Mouse (Mus musculus): ENCODE results near the gene Tyk2. TPM values are rescaled to one million over a fixed set of nuclear protein-coding genes. Genes with fewer than 3 reads are reported as not detected.

Gene Tyk2
- polyA plus RNA-seq, 1 experiment from 2014 or later: 12.8 TPM

DNA sequence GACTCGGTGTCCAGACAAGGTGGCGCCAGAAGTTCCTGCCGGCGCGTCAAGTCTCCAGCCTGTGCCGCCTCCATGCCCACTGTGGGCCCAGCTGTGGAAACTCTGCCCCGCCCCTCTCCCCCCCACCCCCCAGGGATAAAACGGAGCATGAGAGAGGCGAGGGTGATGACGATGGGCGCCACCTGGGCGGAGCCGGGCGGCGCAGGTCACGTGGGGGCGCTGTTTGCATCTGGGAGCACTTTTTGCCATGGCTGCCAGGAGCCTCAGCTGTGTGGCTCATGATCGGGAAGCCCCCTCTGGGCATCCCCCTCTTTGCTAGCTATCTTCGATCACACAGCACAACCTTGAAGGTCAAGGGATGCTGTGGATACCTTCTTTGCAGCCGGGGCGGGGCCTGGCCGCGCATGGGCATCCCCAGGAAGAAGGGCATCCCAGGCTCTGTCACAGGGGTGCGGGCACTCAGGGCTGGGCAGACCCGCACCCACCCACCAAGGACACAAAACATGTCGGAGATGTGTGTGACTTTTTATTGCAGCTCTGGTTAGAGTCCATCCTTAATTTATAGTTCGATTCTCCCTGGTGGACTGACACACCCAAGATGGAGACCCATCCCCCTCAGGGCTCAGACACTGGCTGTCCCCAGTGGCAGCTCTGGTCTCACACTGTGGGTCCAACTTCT lies 63.9 kb downstream of the Tyk2 start, which contains the start of gene Zglp1:
Zglp1 (minus strand) TSS at position 88 of the 679 bp plus-strand sequence.
- Histone ChIP-seq H3K4me3 (replicated peaks) (no peak within 1 kb of the TSS), H3K27me3 (no peaks in the 10 kb centered on the region), H3K9ac (no peak within 1 kb of the TSS), H3K4me1 (peaks cover 4% of the 10 kb centered on the region), H3K4me2 (no peak within 1 kb of the TSS), H3K9me3 (no peaks in the 10 kb centered on the region), H3K27ac (no peak within 1 kb of the TSS), H3K36me3 (replicated peaks) (peaks cover 50% of the 10 kb centered on the region)
- no peak for ATAC-seq (ENCODE audit: low FRiP score)
- 87% methylated on average over 26 of the region's 27 CpGs for WGBS

DNA sequence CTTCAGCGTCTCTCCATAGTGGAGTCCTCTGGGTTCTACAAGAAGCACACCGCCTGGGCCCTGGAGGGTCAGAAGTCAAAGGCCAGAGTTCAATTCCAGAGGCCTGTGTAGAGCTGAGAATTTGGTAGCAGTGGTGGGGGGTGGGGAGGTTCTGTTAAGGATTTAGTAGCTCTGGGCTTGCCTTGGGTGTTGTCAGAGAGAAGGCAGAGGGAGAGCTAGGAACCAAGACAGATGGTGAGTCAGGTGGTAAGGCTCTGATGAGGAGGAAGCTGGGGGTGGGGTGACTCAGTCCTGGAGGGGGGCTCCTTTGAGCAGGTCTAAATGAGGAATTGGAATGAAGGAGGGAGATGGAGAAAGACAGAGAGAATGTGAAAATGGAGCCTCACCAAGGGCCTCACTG lies 68.1 kb downstream of the Tyk2 start:
- no peaks in the 10 kb centered on the region for H3K9me3 ChIP-seq
- ATAC-seq (ENCODE audit: low FRiP score): no peak
- H3K4me2 ChIP-seq: no peak overlapping the region
- H3K9ac ChIP-seq: no peak overlapping the region
- H3K4me1 ChIP-seq: no peaks in the 10 kb centered on the region
- H3K27ac ChIP-seq: no peak overlapping the region
- 81% methylated on average over 2 of the region's 2 CpGs for WGBS
- no peaks in the 10 kb centered on the region for H3K27me3 ChIP-seq
- H3K36me3 ChIP-seq (replicated peaks): peaks cover 44% of the 10 kb centered on the region
- H3K4me3 ChIP-seq (replicated peaks): no peak overlapping the region

Small RNA genes within 50 kb of the gene (microRNA-seq; reads per million reads assigned to microRNA genes)
- 0.97 reads per million for gene Mir7082

Other genes starting within 250 kb of the Tyk2 start
- gene Ppan, start 243.1 kb downstream of the Tyk2 start, polyA plus RNA-seq (2016; fragmentation: Nextera tagmentation; extraction: Ambion mirVana): 63.2 and 66.9 TPM in 2 replicates
- gene Eif3g, start 232.6 kb downstream of the Tyk2 start, polyA plus RNA-seq (2016; fragmentation: Nextera tagmentation; extraction: Ambion mirVana): 313 and 319 TPM in 2 replicates
- 134 and 153 TPM in 2 replicates for gene Dnmt1, start 171.4 kb downstream of the Tyk2 start, polyA plus RNA-seq (2016; fragmentation: Nextera tagmentation; extraction: Ambion mirVana)
- 13.1 and 16.5 TPM in 2 replicates for gene S1pr2, start 154.5 kb downstream of the Tyk2 start, polyA plus RNA-seq (2016; fragmentation: Nextera tagmentation; extraction: Ambion mirVana)
- 110 and 111 TPM in 2 replicates for gene Mrpl4, start 128.5 kb downstream of the Tyk2 start, polyA plus RNA-seq (2016; fragmentation: Nextera tagmentation; extraction: Ambion mirVana)
- 3.7 and 3.8 TPM in 2 replicates for gene Icam1, start 115.3 kb downstream of the Tyk2 start, polyA plus RNA-seq (2016; fragmentation: Nextera tagmentation; extraction: Ambion mirVana)
- gene Icam4, start 101.9 kb downstream of the Tyk2 start, polyA plus RNA-seq (2016; fragmentation: Nextera tagmentation; extraction: Ambion mirVana): 1.5 and 1.9 TPM in 2 replicates
- gene Icam5, start 99.2 kb downstream of the Tyk2 start, polyA plus RNA-seq (2016; fragmentation: Nextera tagmentation; extraction: Ambion mirVana): 0.13 TPM in 2 replicates
- 0.79 and 2.7 TPM in 2 replicates for gene Zglp1, start 64.2 kb downstream of the Tyk2 start, polyA plus RNA-seq (2016; fragmentation: Nextera tagmentation; extraction: Ambion mirVana)
- 0.51 and 2.2 TPM in 2 replicates for gene Gm49373, start 58.1 kb downstream of the Tyk2 start, polyA plus RNA-seq (2016; fragmentation: Nextera tagmentation; extraction: Ambion mirVana)
- 37.6 and 42.6 TPM in 2 replicates for gene Fdx1l, start 57.6 kb downstream of the Tyk2 start, polyA plus RNA-seq (2016; fragmentation: Nextera tagmentation; extraction: Ambion mirVana)
- gene Gm38431, start 39.2 kb downstream of the Tyk2 start, polyA plus RNA-seq (2016; fragmentation: Nextera tagmentation; extraction: Ambion mirVana): 2.0 and 2.8 TPM in 2 replicates
- 74.2 and 82.7 TPM in 2 replicates for gene Raver1, start 39.2 kb downstream of the Tyk2 start, polyA plus RNA-seq (2016; fragmentation: Nextera tagmentation; extraction: Ambion mirVana)
- gene Cdc37, start 18.7 kb upstream of the Tyk2 start, polyA plus RNA-seq (2016; fragmentation: Nextera tagmentation; extraction: Ambion mirVana): 260 and 272 TPM in 2 replicates
- gene Pde4a, start 34.5 kb upstream of the Tyk2 start, polyA plus RNA-seq (2016; fragmentation: Nextera tagmentation; extraction: Ambion mirVana): 12.8 and 14.5 TPM in 2 replicates
- 47.5 and 49.6 TPM in 2 replicates for gene Keap1, start 108.1 kb upstream of the Tyk2 start, polyA plus RNA-seq (2016; fragmentation: Nextera tagmentation; extraction: Ambion mirVana)
- gene S1pr5, start 117.2 kb upstream of the Tyk2 start, polyA plus RNA-seq (2016; fragmentation: Nextera tagmentation; extraction: Ambion mirVana): 0.33 and 0.38 TPM in 2 replicates
- 47.4 and 50.7 TPM in 2 replicates for gene Atg4d, start 134.1 kb upstream of the Tyk2 start, polyA plus RNA-seq (2016; fragmentation: Nextera tagmentation; extraction: Ambion mirVana)
- 19.5 and 20.8 TPM in 2 replicates for gene Kri1, start 156.7 kb upstream of the Tyk2 start, polyA plus RNA-seq (2016; fragmentation: Nextera tagmentation; extraction: Ambion mirVana)
- gene Cdkn2d, start 160.2 kb upstream of the Tyk2 start, polyA plus RNA-seq (2016; fragmentation: Nextera tagmentation; extraction: Ambion mirVana): 70.6 and 74.5 TPM in 2 replicates
- 3.3 TPM in 2 replicates for gene Ap1m2, start 181.1 kb upstream of the Tyk2 start, polyA plus RNA-seq (2016; fragmentation: Nextera tagmentation; extraction: Ambion mirVana)
- 76.9 and 80.1 TPM in 2 replicates for gene Slc44a2, start 189.5 kb upstream of the Tyk2 start, polyA plus RNA-seq (2016; fragmentation: Nextera tagmentation; extraction: Ambion mirVana)
- 335 and 363 TPM in 2 replicates for gene Ilf3, start 236.6 kb upstream of the Tyk2 start, polyA plus RNA-seq (2016; fragmentation: Nextera tagmentation; extraction: Ambion mirVana)